Comparison of ENCODE assay signal across 18 mouse cellular contexts in genomic region chr8:13047652-13048051, GRCm38 (mm10). TPM values are rescaled to one million over a fixed set of nuclear protein-coding genes. Genes with fewer than 3 reads are reported as not detected.
"Had no signal": no experiment of that assay in that cellular context is flagged by ENCODE, and none has a peak within 500 bp of the region (broad histone marks: within the 10 kb centered on the region; RNA-seq: fewer than 3 reads in every experiment).

No protein-coding gene starts in this region.

- H3K4me1 ChIP-seq: midbrain, embryonic 13.5 days; midbrain, embryonic 15.5 days; neural tube, embryonic 13.5 days; stomach, embryonic 15.5 days had no signal

- ATAC-seq: midbrain, embryonic 13.5 days; midbrain, embryonic 15.5 days had no signal

- H3K27me3 ChIP-seq: midbrain, embryonic 13.5 days; midbrain, embryonic 15.5 days; neural tube, embryonic 13.5 days; stomach, embryonic 15.5 days had no signal

- H3K27ac ChIP-seq: midbrain, embryonic 13.5 days; midbrain, embryonic 15.5 days; neural tube, embryonic 13.5 days; stomach, embryonic 15.5 days; stomach, postnatal 0 days had no signal

- H3K4me2 ChIP-seq: lung, embryonic 14.5 days; midbrain, embryonic 11.5 days; midbrain, embryonic 13.5 days; midbrain, embryonic 15.5 days; neural tube, embryonic 13.5 days; stomach, embryonic 15.5 days had no signal

- H3K36me3 ChIP-seq: midbrain, embryonic 13.5 days; midbrain, embryonic 15.5 days; neural tube, embryonic 13.5 days; stomach, embryonic 15.5 days had no signal

- H3K9ac ChIP-seq: lung, embryonic 14.5 days; midbrain, embryonic 13.5 days; midbrain, embryonic 15.5 days; neural tube, embryonic 13.5 days; stomach, embryonic 15.5 days had no signal

- H3K4me3 ChIP-seq: midbrain, embryonic 13.5 days; midbrain, embryonic 15.5 days; myocyte; neural tube, embryonic 13.5 days; stomach, embryonic 15.5 days had no signal

- DNase-seq: lung, adult 18-20 months; lung, embryonic 14.5 days; lung, postnatal 10 days; lung, postnatal 4 days; right cerebral cortex, postnatal 14 days; thymus, adult 2 months; thymus, postnatal 25 days; thymus, postnatal 4 days had no signal

- H3K9me3 ChIP-seq: midbrain, embryonic 13.5 days; midbrain, embryonic 15.5 days; stomach, embryonic 15.5 days had no signal

RNA-seq across cellular contexts. Expression of gene F10, which starts 10.5 kb away (rescaled TPM):
- polyA plus RNA-seq: myocyte had no signal

RNA-seq across cellular contexts. Expression of gene Proz, which starts 13.1 kb away (rescaled TPM):
- total RNA-seq: megakaryocyte-erythroid progenitor cell, adult 5-6 weeks; neutrophil, adult 5-6 weeks had no signal

RNA-seq across cellular contexts. Expression of gene F7, which starts 21.8 kb away (rescaled TPM):
- total RNA-seq: megakaryocyte-erythroid progenitor cell, adult 5-6 weeks had no signal
- polyA plus RNA-seq: midbrain, embryonic 13.5 days; midbrain, embryonic 15.5 days; neural tube, embryonic 11.5 days; stomach, postnatal 0 days had no signal
